Mouse (Mus musculus) liver, embryonic 12.5 days (tissue): ENCODE measurements around the gene Kcnt1. TPM values are rescaled to one million over a fixed set of nuclear protein-coding genes. Genes with fewer than 3 reads are reported as not detected.
"Not testable (repeated sequence)": the region's sequence is repeated elsewhere in the genome, so short reads cannot be mapped to it uniquely, and the experiment has no call there.

Experiments
- ATAC-seq: fragments of 200-750 bp; cut with Nextera tagmentation; 2 replicates; pipeline ENCODE4 v1.8.0; 2017; ENCODE audit warnings: moderate number of reproducible peaks, mild to moderate bottlenecking, moderate library complexity
- H3K27ac ChIP-seq: fragments of 300-500 bp; sonication (generic); 2 replicates; pipeline ENCODE4 v1.5.1; 2016; ENCODE audit warnings: mild to moderate bottlenecking
- H3K27me3 ChIP-seq: fragments of 300-500 bp; sonication (generic); replicated peaks from 2 replicates; pipeline ENCODE4 v1.6.1; 2016; ENCODE audit warnings: mild to moderate bottlenecking, moderate library complexity
- H3K36me3 ChIP-seq: fragments of 300-500 bp; sonication (generic); 2 replicates; pipeline ENCODE4 v1.6.1; 2016; ENCODE audit warnings: mild to moderate bottlenecking, moderate library complexity
- H3K4me1 ChIP-seq: fragments of 300-500 bp; sonication (generic); 2 replicates; pipeline ENCODE4 v1.6.1; 2016
- H3K4me2 ChIP-seq: fragments of 300-500 bp; sonication (generic); 2 replicates; pipeline ENCODE4 v1.6.1; 2016; ENCODE audit warnings: mild to moderate bottlenecking, moderate library complexity
- H3K4me3 ChIP-seq: fragments of 300-500 bp; sonication (generic); 2 replicates; pipeline ENCODE4 v1.5.1; 2016; ENCODE audit warnings: mild to moderate bottlenecking, moderate library complexity
- H3K9ac ChIP-seq: fragments of 300-500 bp; sonication (generic); 2 replicates; pipeline ENCODE4 v1.6.1; 2016; ENCODE audit warnings: mild to moderate bottlenecking, moderate library complexity
- H3K9me3 ChIP-seq: fragments of 300-500 bp; sonication (generic); replicated peaks from 2 replicates; pipeline ENCODE4 v1.6.1; 2016; ENCODE audit warnings: mild to moderate bottlenecking, moderate library complexity
- WGBS: fragments of 180-500 bp; shearing (Covaris S2); methylation state at CpG from one replicate; pipeline ENCODE4 v1.1.7; 2016; ENCODE audit not compliant: insufficient replicate concordance; 5-methylcytosine and 5-hydroxymethylcytosine counted together
- polyA plus RNA-seq: library from polyadenylated mRNA; unstranded; fragments of >200 nt; fragmentation: Nextera tagmentation; extraction: Ambion mirVana; gene quantifications from 2 replicates; pipeline ENCODE4 v1.2.1, GENCODE M21; 2016

Kcnt1 gene
- polyA plus RNA-seq = 0.02 TPM in 1 of 2 replicates, not detected in the other

DNA sequence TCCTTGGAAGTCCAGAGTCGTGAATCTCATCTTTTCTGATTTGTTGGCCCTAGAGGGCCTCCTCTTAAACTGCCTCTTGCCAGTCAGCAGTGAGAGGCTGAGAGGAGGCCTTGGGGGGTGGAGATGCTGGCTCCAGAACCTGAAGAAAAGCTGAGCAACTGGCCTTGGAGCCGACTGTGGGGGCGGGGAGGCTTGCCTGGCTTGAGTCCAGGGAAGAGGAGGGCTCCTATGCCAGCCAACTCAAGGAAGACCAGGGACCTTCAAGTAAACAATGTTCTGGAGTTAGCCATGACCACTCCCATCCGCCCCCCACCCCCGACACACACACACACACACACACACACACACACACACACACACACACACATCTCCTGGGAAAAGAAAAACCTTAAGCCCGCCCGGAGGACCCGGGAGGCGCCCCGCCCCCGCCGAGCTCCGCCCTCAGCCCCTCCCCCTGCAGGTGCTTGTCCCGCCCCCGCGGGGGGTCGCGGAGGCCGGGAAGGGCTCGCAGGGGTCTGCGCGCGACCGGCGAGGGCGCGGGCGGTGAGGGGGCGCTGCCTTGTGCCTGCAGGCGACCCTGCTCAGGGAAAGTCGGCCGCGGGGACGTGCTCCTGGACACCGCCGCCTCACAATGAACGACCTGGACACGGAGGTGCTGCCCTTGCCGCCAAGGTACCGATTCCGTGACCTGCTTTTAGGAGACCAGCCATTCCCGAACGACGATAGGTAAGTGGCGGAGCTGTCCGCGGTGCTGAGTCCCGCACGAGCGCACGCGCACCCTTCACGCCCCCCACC, at the start of gene Kcnt1:
Kcnt1 (plus strand) TSS at position 398 of the 795 bp plus-strand sequence.
- no peaks in the 10 kb centered on the region for H3K9me3 ChIP-seq
- H3K27ac ChIP-seq = no peak within 1 kb of the TSS
- peak within 1 kb of the TSS; percentile 74 for H3K4me2 ChIP-seq
- WGBS = 2% methylated on average over 51 of the region's 53 CpGs
- no peak for ATAC-seq
- peaks cover 6% of the 10 kb centered on the region; the same call in 1 of the 2 replicates for H3K4me1 ChIP-seq
- H3K36me3 ChIP-seq = no peaks in the 10 kb centered on the region
- H3K4me3 ChIP-seq = peak within 1 kb of the TSS; percentile 43
- peaks cover 69% of the 10 kb centered on the region for H3K27me3 ChIP-seq
- no peak within 1 kb of the TSS for H3K9ac ChIP-seq

DNA sequence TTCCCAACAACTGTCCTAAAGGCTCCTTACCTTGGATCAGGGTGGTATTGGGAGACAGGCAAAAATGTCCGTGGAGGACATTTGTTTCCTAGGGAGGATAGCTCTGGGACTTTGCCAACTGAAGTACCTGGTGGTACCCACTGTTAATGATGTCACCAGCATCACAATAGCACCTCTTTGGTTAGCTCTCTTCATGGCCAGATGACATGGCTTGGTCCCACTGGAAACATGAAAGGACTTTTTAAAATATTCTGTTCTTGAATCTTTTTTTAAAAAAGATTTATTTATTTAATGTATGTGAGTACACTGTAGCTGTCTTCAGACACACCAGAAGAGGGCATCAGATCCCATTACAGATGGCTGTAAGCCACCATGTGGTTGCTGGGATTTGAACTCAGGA, 47.8 kb upstream of the Kcnt1 start, which contains the start of gene Glt6d1:
Glt6d1 (minus strand) TSS at position 101 of the 400 bp plus-strand sequence.
- not testable (repeated sequence) for H3K9me3 ChIP-seq, H3K4me1 ChIP-seq, ATAC-seq, H3K4me2 ChIP-seq, H3K36me3 ChIP-seq, H3K27me3 ChIP-seq, H3K9ac ChIP-seq, H3K4me3 ChIP-seq, H3K27ac ChIP-seq
- 52% methylated on average over 1 of the region's 1 CpGs for WGBS

DNA sequence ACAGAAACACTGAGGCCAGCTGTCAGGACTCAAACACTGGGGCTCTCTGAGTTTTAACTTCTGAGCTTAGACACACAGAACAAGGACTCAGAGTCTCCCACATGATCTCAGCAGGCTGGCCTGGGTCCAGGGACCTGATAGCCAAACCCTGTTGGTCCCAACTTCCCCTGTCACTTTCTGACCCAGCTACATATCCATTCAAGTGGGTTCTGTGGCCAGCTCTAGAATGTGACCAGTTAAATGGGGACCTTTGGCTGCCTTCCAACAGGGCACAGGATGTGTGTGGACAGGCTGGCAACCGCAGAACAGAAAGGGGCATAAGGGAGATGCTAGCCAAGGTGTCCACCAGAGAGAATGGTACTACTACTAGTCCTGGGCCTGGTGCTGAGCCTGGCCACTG, 40.7 kb upstream of the Kcnt1 start, which contains the start of gene Lcn9:
Lcn9 (plus strand) TSS at position 348 of the 400 bp plus-strand sequence.
- Histone ChIP-seq H3K9ac (no peak within 1 kb of the TSS), H3K36me3 (no peaks in the 10 kb centered on the region), H3K27me3 (no peaks in the 10 kb centered on the region), H3K9me3 (no peaks in the 10 kb centered on the region), H3K4me2 (no peak within 1 kb of the TSS), H3K4me3 (no peak within 1 kb of the TSS), H3K4me1 (no peaks in the 10 kb centered on the region), H3K27ac (no peak within 1 kb of the TSS)
- 75% methylated on average over 1 of the region's 1 CpGs for WGBS
- no peak for ATAC-seq

DNA sequence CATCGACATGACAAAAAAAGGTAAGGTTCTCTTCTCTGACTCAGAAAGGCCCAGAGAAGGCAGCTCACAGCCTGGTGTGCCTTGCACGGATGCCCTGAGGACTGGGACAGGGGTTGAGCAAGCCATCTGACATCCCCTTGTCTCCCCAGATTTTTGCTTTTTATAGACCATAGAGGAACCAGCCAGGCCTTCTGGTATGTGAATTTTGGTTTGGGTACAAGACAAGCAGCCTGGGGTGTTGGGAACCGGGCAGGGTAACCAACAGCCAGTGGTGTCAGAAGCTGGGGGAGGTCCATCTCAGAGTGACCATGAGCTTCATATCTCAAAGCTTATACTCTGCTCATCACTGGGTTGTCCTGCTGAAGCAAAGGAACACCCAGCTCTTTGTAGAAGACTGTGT, 38.8 kb upstream of the Kcnt1 start:
- Histone ChIP-seq H3K4me3 (no peak overlapping the region), H3K9ac (no peak overlapping the region), H3K27me3 (no peaks in the 10 kb centered on the region), H3K9me3 (no peaks in the 10 kb centered on the region), H3K27ac (no peak overlapping the region), H3K36me3 (no peaks in the 10 kb centered on the region), H3K4me2 (no peak overlapping the region), H3K4me1 (no peaks in the 10 kb centered on the region)
- WGBS = 60% methylated on average over 3 of the region's 3 CpGs
- ATAC-seq = no peak

DNA sequence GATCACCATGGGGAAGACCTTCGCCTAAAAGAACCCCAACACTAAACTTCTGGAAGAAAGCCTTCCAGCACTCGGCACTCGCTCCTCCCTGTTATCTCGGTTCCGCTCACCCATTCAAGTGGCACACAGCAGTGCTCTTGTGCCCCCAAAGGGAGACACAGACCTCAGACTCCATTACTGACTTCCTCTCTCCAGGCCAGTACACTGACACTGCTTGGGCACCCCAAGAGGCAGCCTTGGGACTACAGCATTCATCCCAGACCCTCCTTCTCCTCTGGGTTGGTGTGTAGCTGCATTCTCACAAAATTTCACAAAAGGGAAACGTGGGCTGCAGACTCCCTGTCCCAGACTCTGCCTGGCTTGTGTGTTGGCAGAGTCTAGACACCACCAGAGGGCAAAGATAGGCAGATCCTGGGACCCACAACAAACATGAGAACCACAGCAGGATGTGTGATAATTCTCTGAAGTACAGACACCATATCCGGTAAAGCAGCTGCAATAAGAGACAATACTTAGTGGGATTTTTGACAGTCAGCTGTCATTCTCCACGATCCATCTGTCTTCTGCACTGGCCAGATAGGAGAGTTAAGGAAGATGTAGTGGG, 35.1 kb upstream of the Kcnt1 start:
- H3K27me3 ChIP-seq = peaks cover 6% of the 10 kb centered on the region
- ATAC-seq = no peak

DNA sequence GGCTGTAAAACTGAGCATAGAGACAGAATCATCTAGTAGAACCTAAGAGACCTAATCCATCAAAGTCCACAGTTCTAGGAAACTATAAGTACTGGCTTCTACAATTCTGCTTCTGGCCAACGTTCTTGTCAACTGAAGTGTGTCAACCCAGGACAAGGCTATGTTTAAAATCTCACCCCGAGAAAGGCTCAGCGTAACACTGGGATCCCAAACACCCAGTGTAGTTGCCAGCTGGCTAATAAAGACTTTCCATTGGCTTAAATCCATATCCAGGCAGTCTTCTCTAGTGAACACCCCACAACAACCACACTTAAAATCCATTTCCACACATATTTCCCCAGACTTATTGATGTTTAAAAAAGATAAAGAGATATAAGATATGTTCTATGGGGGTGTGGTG, 32.7 kb upstream of the Kcnt1 start:
- WGBS = 67% methylated on average over 3 of the region's 3 CpGs
- ATAC-seq = no peak

More for the DNA sequence above, 35.1 kb upstream of the Kcnt1 start:
- 46% methylated on average over 8 of the region's 8 CpGs for WGBS
- no peak overlapping the region for H3K9ac ChIP-seq
- no peak overlapping the region for H3K27ac ChIP-seq
- H3K4me2 ChIP-seq = no peak overlapping the region
- no peak overlapping the region for H3K4me3 ChIP-seq
- no peaks in the 10 kb centered on the region for H3K4me1 ChIP-seq
- no peaks in the 10 kb centered on the region for H3K9me3 ChIP-seq
- H3K36me3 ChIP-seq = no peaks in the 10 kb centered on the region

DNA sequence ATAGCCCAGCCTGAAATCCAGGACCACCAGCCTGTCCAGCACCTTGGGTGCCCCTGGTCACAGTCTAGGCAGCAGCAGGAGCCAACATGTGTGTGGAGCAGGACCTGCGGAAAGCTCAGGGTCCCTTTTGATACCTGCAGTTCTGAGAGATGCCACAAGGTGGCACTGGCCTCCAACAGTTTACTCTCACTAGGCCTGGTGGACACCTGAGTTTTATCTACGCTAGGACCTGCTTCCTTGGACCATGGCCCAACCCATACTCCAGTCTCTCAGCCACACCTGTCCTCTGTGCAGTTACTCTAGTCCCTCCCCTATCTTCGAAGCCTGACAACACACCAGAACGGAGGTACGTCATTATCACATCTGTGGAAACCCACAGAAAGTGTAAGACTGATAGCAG, 27.2 kb upstream of the Kcnt1 start:
- no peaks in the 10 kb centered on the region for H3K36me3 ChIP-seq
- WGBS = 41% methylated on average over 5 of the region's 5 CpGs
- H3K4me3 ChIP-seq = no peak overlapping the region
- H3K9ac ChIP-seq = no peak overlapping the region
- peaks cover 16% of the 10 kb centered on the region for H3K27me3 ChIP-seq
- H3K27ac ChIP-seq = no peak overlapping the region
- no peaks in the 10 kb centered on the region for H3K9me3 ChIP-seq
- 0 out of 2 replicates have a peak, but pooled peaks have one; percentile 37 for ATAC-seq
- H3K4me1 ChIP-seq = no peaks in the 10 kb centered on the region
- no peak overlapping the region for H3K4me2 ChIP-seq

More for the DNA sequence above, 32.7 kb upstream of the Kcnt1 start:
- Histone ChIP-seq H3K27ac (no peak overlapping the region), H3K9me3 (no peaks in the 10 kb centered on the region), H3K4me3 (no peak overlapping the region), H3K27me3 (peaks cover 15% of the 10 kb centered on the region), H3K4me1 (no peaks in the 10 kb centered on the region), H3K36me3 (no peaks in the 10 kb centered on the region), H3K4me2 (no peak overlapping the region), H3K9ac (no peak overlapping the region)

DNA sequence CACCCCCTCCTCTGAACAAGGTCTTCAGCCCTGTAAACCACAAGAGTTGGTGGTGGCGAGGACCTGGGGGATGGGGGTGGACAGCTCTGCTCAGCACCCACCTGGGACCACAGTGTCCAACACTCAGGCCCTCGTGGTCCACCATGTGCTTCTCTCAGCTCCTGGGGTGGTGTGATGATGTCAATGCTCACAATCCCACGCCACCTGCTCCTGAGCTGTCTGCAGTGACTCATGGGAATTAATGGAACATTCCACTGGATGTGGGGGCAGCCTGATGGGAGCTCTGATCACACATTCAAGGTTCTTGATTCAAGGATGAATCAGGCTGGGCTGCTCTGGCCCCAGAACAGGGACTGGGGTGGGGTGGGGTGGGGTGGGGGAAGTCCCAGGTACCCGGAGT, 21.4 kb upstream of the Kcnt1 start:
- Histone ChIP-seq H3K4me3 (no peak overlapping the region), H3K4me1 (no peaks in the 10 kb centered on the region), H3K27me3 (no peaks in the 10 kb centered on the region; the same call in 1 of the 2 replicates), H3K4me2 (no peak overlapping the region), H3K36me3 (no peaks in the 10 kb centered on the region), H3K9ac (no peak overlapping the region), H3K9me3 (no peaks in the 10 kb centered on the region), H3K27ac (no peak overlapping the region)
- ATAC-seq = no peak
- WGBS = 45% methylated on average over 4 of the region's 4 CpGs

DNA sequence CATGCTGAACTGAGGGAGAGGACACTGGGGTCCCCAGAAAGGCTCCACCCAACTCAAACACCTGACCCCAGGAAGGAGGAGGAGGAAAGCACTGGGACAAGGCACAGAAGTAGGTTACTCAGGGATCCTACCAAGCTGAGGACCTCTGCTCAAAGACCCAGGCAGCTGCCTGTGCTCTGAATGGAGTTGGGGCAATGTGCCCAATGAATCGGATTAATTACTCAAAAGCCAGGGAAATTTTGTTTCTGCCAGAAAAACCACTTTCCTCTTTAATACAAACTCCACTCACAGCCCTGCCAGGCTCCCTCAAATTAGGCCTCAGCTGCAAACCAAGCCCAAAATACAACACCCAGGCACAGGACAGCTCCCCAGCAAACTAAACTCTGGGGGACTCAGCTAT, 20.8 kb upstream of the Kcnt1 start:
- ATAC-seq = no peak
- no peak overlapping the region for H3K9ac ChIP-seq
- 55% methylated on average over 1 of the region's 1 CpGs for WGBS
- no peaks in the 10 kb centered on the region for H3K4me1 ChIP-seq
- H3K27ac ChIP-seq = no peak overlapping the region
- H3K9me3 ChIP-seq = no peaks in the 10 kb centered on the region
- no peaks in the 10 kb centered on the region; the same call in 1 of the 2 replicates for H3K27me3 ChIP-seq
- no peak overlapping the region for H3K4me2 ChIP-seq
- H3K4me3 ChIP-seq = no peak overlapping the region
- H3K36me3 ChIP-seq = no peaks in the 10 kb centered on the region

DNA sequence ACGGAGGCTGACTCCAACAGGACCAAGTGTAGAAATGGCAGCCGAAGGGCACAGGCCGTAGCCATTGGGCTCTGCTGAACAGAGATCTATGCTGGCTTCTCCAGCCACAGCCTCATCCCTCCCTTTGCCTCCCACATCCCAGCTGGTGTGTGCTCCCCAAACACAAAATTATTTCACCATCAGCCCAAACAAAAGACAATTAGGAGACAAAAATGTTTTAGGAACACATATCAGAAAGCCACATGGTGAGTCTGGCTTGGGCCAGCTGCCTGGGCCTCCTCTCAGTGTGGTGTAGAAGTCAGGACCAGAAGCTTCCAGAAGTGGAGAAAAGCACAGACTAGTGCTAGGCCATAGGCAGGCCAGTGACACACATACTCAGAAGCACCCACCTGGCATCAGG, 19.4 kb upstream of the Kcnt1 start:
- H3K27ac ChIP-seq = no peak overlapping the region
- no peak for ATAC-seq
- H3K4me3 ChIP-seq = no peak overlapping the region
- H3K36me3 ChIP-seq = no peaks in the 10 kb centered on the region
- H3K4me1 ChIP-seq = no peaks in the 10 kb centered on the region
- no peaks in the 10 kb centered on the region for H3K9me3 ChIP-seq
- H3K9ac ChIP-seq = no peak overlapping the region
- H3K27me3 ChIP-seq = no peaks in the 10 kb centered on the region; the same call in 1 of the 2 replicates
- no peak overlapping the region for H3K4me2 ChIP-seq
- WGBS = 61% methylated on average over 3 of the region's 3 CpGs

DNA sequence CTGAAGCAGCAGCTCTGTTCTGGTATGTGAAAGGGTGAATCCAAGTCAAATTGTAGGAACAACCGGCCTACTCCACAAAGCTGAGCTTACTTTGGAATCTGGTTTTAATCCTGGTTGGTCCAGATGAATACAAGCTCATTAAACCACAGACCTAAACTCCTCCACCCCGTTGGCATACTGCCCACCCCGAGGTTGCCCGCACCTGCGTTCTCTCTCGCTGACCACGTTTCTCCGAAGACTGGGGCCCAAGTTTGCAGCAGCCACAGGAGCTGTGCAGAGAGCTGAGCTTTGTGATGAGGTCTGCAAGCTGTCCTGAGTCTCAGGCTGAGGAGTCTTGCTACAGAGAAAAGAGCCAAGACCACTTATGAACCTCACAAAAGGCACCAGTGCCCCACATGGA, 17.0 kb upstream of the Kcnt1 start:
- ATAC-seq = no peak
- WGBS = 65% methylated on average over 8 of the region's 8 CpGs
- H3K4me2 ChIP-seq = no peak overlapping the region
- no peaks in the 10 kb centered on the region for H3K36me3 ChIP-seq
- H3K9me3 ChIP-seq = no peaks in the 10 kb centered on the region
- H3K27ac ChIP-seq = no peak overlapping the region
- no peak overlapping the region for H3K4me3 ChIP-seq
- no peak overlapping the region for H3K9ac ChIP-seq
- H3K4me1 ChIP-seq = no peaks in the 10 kb centered on the region
- no peaks in the 10 kb centered on the region for H3K27me3 ChIP-seq

DNA sequence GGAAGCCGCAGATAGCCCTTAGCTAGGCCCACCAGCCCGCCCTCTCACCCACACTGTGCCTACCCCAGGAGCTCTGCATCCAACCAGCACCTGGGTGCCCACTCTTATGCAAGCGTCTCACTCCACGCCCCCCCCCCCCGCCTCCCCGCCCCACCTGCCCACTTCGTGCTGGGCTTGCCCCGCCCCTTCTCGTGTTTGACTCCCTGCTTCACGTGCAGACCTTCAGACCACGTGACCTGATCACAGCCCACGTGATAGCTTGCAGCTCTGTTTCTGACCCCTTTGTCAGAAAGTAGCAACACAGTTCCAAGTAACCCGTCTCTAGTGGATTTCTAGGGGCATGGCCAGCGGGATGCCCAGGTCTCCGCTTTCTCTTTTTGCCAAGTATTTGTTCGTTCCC, 16.3 kb upstream of the Kcnt1 start, which contains the start of gene Sohlh1:
Sohlh1 (minus strand) TSS at position 23 of the 400 bp plus-strand sequence.
- Histone ChIP-seq H3K27ac (no peak within 1 kb of the TSS), H3K4me3 (no peak within 1 kb of the TSS), H3K9me3 (no peaks in the 10 kb centered on the region), H3K27me3 (no peaks in the 10 kb centered on the region), H3K9ac (no peak within 1 kb of the TSS), H3K36me3 (no peaks in the 10 kb centered on the region), H3K4me2 (no peak within 1 kb of the TSS), H3K4me1 (no peaks in the 10 kb centered on the region)
- 64% methylated on average over 12 of the region's 16 CpGs for WGBS
- ATAC-seq = no peak
